ENCODE assay signal across 22 mouse cellular contexts in genomic region chr10:82892442-82893055, GRCm38 (mm10). TPM values are rescaled to one million over a fixed set of nuclear protein-coding genes. Genes with fewer than 3 reads are reported as not detected.
A peak's percentile ranks its signal among the peaks of the same experiment; 100 is the strongest.
DNase-seq lines count a peak whose midpoint lies in the region; ATAC-seq and TF ChIP-seq lines count a peak whose summit lies in the region.
"Had no signal": no experiment of that assay in that cellular context is flagged by ENCODE, and none has a peak within 500 bp of the region (broad histone marks: within the 10 kb centered on the region; RNA-seq: fewer than 3 reads in every experiment).

No protein-coding gene starts in this region.

- TF ChIP-seq CTCF in gastrocnemius, adult 2 months (IDR thresholded peaks at IDR 0.05): no peak
- no peak for TF ChIP-seq CTCF in spleen, adult 2 months (IDR thresholded peaks at IDR 0.05; ENCODE audit: extremely low read depth, insufficient read depth, insufficient read length, insufficient replicate concordance)
- TF ChIP-seq CTCF in MEL (IDR thresholded peaks at IDR 0.05 in 2 of 3, conservative IDR thresholded peaks at IDR 0.05 in 1 of 3; ENCODE audit: control insufficient read depth in 1 of 3, insufficient read depth in 1 of 3, low read depth in 2 of 3, low read length in 3 of 3, poor library complexity in 1 of 3, severe bottlenecking in 1 of 3): no peak

- no peaks in the 10 kb centered on the region for H3K27me3 ChIP-seq in spleen, adult 2 months (ENCODE audit: control insufficient read depth, insufficient read depth, low read length)
- H3K27me3 ChIP-seq in MEL (ENCODE audit: control insufficient read depth in 1 of 2, insufficient read depth in 2 of 2, low read length in 2 of 2): no peaks in the 10 kb centered on the region
- no peaks in the 10 kb centered on the region for H3K27me3 ChIP-seq in forebrain, embryonic 16.5 days (replicated peaks; ENCODE audit: control insufficient read depth, insufficient read depth, low read length)
- H3K27me3 ChIP-seq: hindbrain, embryonic 13.5 days; kidney, embryonic 15.5 days; lung, embryonic 15.5 days; midbrain, embryonic 12.5 days; neural tube, embryonic 13.5 days; stomach, embryonic 15.5 days had no signal

- H3K9me3 ChIP-seq in MEL (replicated peaks; ENCODE audit: insufficient read depth, low read length): no peaks in the 10 kb centered on the region
- no peaks in the 10 kb centered on the region for H3K9me3 ChIP-seq in forebrain, embryonic 16.5 days (ENCODE audit: control insufficient read depth, low read length)
- H3K9me3 ChIP-seq: forebrain, embryonic 10.5 days; hindbrain, embryonic 13.5 days; kidney, embryonic 15.5 days; lung, embryonic 15.5 days; midbrain, embryonic 12.5 days; neural tube, embryonic 13.5 days; stomach, embryonic 15.5 days had no signal

- no peak for TF ChIP-seq EP300 in MEL (IDR thresholded peaks at IDR 0.05; ENCODE audit: low read depth in 1 of 2, low read length in 2 of 2)

- H3K4me3 ChIP-seq in gastrocnemius, adult 2 months: no peak overlapping the region
- H3K4me3 ChIP-seq in spleen, adult 2 months (ENCODE audit: extremely low read depth, insufficient read depth, insufficient read length): no peak overlapping the region
- H3K4me3 ChIP-seq in MEL (ENCODE audit: control insufficient read depth in 1 of 2, insufficient read depth in 1 of 2, low read depth in 2 of 2, low read length in 2 of 2): no peak overlapping the region
- no peak overlapping the region for H3K4me3 ChIP-seq in forebrain, embryonic 16.5 days (replicated peaks; ENCODE audit: low read length)
- H3K4me3 ChIP-seq: forebrain, embryonic 10.5 days; hindbrain, embryonic 13.5 days; kidney, embryonic 15.5 days; lung, embryonic 15.5 days; midbrain, embryonic 12.5 days; neural tube, embryonic 13.5 days; stomach, embryonic 15.5 days had no signal

- no peak for TF ChIP-seq RAD21 in MEL (IDR thresholded peaks at IDR 0.05; ENCODE audit: low read depth, low read length)

- H3K79me2 ChIP-seq in MEL (ENCODE audit: control insufficient read depth, insufficient read depth, low read length, poor library complexity): no peaks in the 10 kb centered on the region

- no peak overlapping the region for H3K9ac ChIP-seq in MEL (ENCODE audit: control insufficient read depth, low read depth, low read length, poor library complexity, severe bottlenecking)
- no peak overlapping the region for H3K9ac ChIP-seq in forebrain, embryonic 16.5 days (replicated peaks; ENCODE audit: low read depth, low read length)
- H3K9ac ChIP-seq: hindbrain, embryonic 13.5 days; kidney, embryonic 15.5 days; liver, embryonic 14.5 days; lung, embryonic 15.5 days; midbrain, embryonic 12.5 days; neural tube, embryonic 13.5 days; stomach, embryonic 15.5 days had no signal

- intact Hi-C loops in gastrocnemius, adult 2 months (cut with DNase I): no loop called here
- intact Hi-C loops in gastrocnemius, postnatal 14 days (cut with DNase I; ENCODE audit: low total_unique reads): no loop called here

- WGBS in spleen, adult 2 months: 65% methylated on average over 9 of the region's 9 CpGs
- WGBS in forebrain, embryonic 16.5 days: 93% methylated on average over 9 of the region's 9 CpGs

- 0 out of 2 replicates have a peak, but pooled peaks have one; percentile 4 for ATAC-seq in neutrophil, adult 5-6 weeks (ENCODE audit: extremely low read depth, insufficient number of reproducible peaks, low FRiP score, poor library complexity, severe bottlenecking)
- no peak for ATAC-seq in forebrain, embryonic 16.5 days
- ATAC-seq: intestine, embryonic 16.5 days had no signal

- peaks cover 6% of the 10 kb centered on the region for H3K36me3 ChIP-seq in spleen, adult 2 months (ENCODE audit: control insufficient read depth, insufficient read depth, low read length)
- H3K36me3 ChIP-seq in MEL (ENCODE audit: control insufficient read depth in 1 of 2, insufficient read depth in 2 of 2, low read length in 2 of 2): peaks cover 21 to 25% of the 10 kb centered on the region in 2 experiments
- H3K36me3 ChIP-seq in forebrain, embryonic 16.5 days (ENCODE audit: control insufficient read depth, insufficient read depth): peaks cover 33% of the 10 kb centered on the region

- no peak for TF ChIP-seq POLR2A in spleen, adult 2 months (IDR thresholded peaks at IDR 0.05; ENCODE audit: low read depth, low read length)
- no peak for TF ChIP-seq POLR2A in MEL (IDR thresholded peaks at IDR 0.05; ENCODE audit: control insufficient read depth in 1 of 2, insufficient read depth in 1 of 2, low read depth in 1 of 2, low read length in 2 of 2, poor library complexity in 1 of 2)

- no peak overlapping the region for H3K4me2 ChIP-seq in forebrain, embryonic 16.5 days (ENCODE audit: low read length)
- H3K4me2 ChIP-seq: hindbrain, embryonic 13.5 days; kidney, embryonic 15.5 days; lung, embryonic 15.5 days; midbrain, embryonic 12.5 days; neural tube, embryonic 13.5 days; stomach, embryonic 15.5 days had no signal

- no peak for DNase-seq in gastrocnemius, adult 2 months
- no peak for DNase-seq in gastrocnemius, postnatal 14 days
- DNase-seq in spleen, adult 2 months (ENCODE audit: low read depth in 1 of 2, low spot score in 2 of 2): peak in 1 of 2 experiments; percentile 24
- no peak for DNase-seq in spleen, postnatal 10 days (ENCODE audit: low spot score in 2 of 2)
- no peak for DNase-seq in MEL (ENCODE audit: low read depth, low spot score)
- DNase-seq in frontal cortex, postnatal 36 days (ENCODE audit: low spot score in 2 of 2): no peak
- DNase-seq: adrenal gland, adult 8-10 months; cerebellum, postnatal 14 days; gastrocnemius, postnatal 25 days; thymus, adult 18-20 months had no signal

- peak overlapping the region; percentile 46 for H3K27ac ChIP-seq in gastrocnemius, adult 2 months
- peak overlapping the region; percentile 55 for H3K27ac ChIP-seq in spleen, adult 2 months (ENCODE audit: insufficient read depth, low read length)
- no peak overlapping the region for H3K27ac ChIP-seq in MEL (ENCODE audit: control insufficient read depth, low read depth, low read length)
- H3K27ac ChIP-seq in forebrain, embryonic 16.5 days (ENCODE audit: low read length): no peak overlapping the region
- H3K27ac ChIP-seq: forebrain, embryonic 10.5 days; kidney, embryonic 15.5 days; liver, embryonic 14.5 days; lung, embryonic 15.5 days; macrophage; midbrain, embryonic 12.5 days; neural tube, embryonic 13.5 days had no signal

- peaks cover 42% of the 10 kb centered on the region for H3K4me1 ChIP-seq in spleen, adult 2 months (ENCODE audit: control insufficient read depth, insufficient read depth, insufficient read length)
- H3K4me1 ChIP-seq in MEL (ENCODE audit: control insufficient read depth in 1 of 2, insufficient read depth in 2 of 2, low read length in 2 of 2): peaks cover 0 to 11% of the 10 kb centered on the region in 2 experiments; a peak in 2 of 4 replicates
- peaks cover 16% of the 10 kb centered on the region for H3K4me1 ChIP-seq in forebrain, embryonic 16.5 days (replicated peaks; ENCODE audit: control insufficient read depth, insufficient read depth, low read length)
- H3K4me1 ChIP-seq: stomach, embryonic 15.5 days had no signal

TF ChIP-seq in MEL, 35 proteins besides CTCF, POLR2A, EP300 and RAD21:
- TF ChIP-seq MAFK (IDR thresholded peaks at IDR 0.05; ENCODE audit: borderline replicate concordance, low read depth, low read length): no peak
- TF ChIP-seq ZKSCAN1 (IDR thresholded peaks at IDR 0.05; ENCODE audit: low read depth, low read length): peak; percentile 95

RNA-seq across cellular contexts. Expression of gene Eid3, which starts 26.1 kb away (rescaled TPM):
- 1 to 10 TPM in 1 of 2 experiments, under 1 TPM in 1; 0.59 to 2.5 TPM for total RNA-seq in gastrocnemius, adult 2 months (2021)
- total RNA-seq in gastrocnemius, postnatal 14 days (2021): under 1 TPM; 0.41 to 0.86 TPM
- 0.34 TPM in 1 of 2 replicates, not detected in the other for polyA plus RNA-seq in spleen, adult 2 months (2012; rRNA removed)
- total RNA-seq in MEL (2012; rRNA removed): 1.2 and 1.3 TPM in 2 replicates
- polyA plus RNA-seq in MEL (2012; ENCODE audit: insufficient read depth in 1 of 2, insufficient read length in 2 of 2, low read depth in 1 of 2, low replicate concordance in 2 of 2, missing spikeins in 1 of 2): 1 to 10 TPM in 1 of 2 experiments, not detected in 1; 1.2 TPM
- total RNA-seq in neutrophil, adult 5-6 weeks (2017): 9.2 and 11.4 TPM in 2 replicates
- 0.37 TPM in 2 replicates for polyA plus RNA-seq in forebrain, embryonic 16.5 days (2015; fragmentation: Nextera tagmentation; extraction: Ambion mirVana)

RNA-seq across cellular contexts. Expression of gene Txnrd1, which starts 58.8 kb away (rescaled TPM):
- total RNA-seq in gastrocnemius, adult 2 months (2021): 10 to 100 TPM; 58.2 to 76.0 TPM
- total RNA-seq in gastrocnemius, postnatal 14 days (2021): 10 to 100 TPM; 27.5 to 30.4 TPM
- polyA plus RNA-seq in spleen, adult 2 months (2012; rRNA removed): 14.8 and 18.7 TPM in 2 replicates
- 91.6 and 102 TPM in 2 replicates for total RNA-seq in MEL (2012; rRNA removed)
- polyA plus RNA-seq in MEL (2012; ENCODE audit: insufficient read depth in 1 of 2, insufficient read length in 2 of 2, low read depth in 1 of 2, low replicate concordance in 2 of 2, missing spikeins in 1 of 2): 100 to 1,000 TPM in 1 of 2 experiments, not detected in 1; 127 TPM
- 35.6 and 42.0 TPM in 2 replicates for total RNA-seq in neutrophil, adult 5-6 weeks (2017)
- 157 and 179 TPM in 2 replicates for polyA plus RNA-seq in forebrain, embryonic 16.5 days (2015; fragmentation: Nextera tagmentation; extraction: Ambion mirVana)

Comparison
In these comparisons a context has a peak if more than half of its experiments do, and no peak if none do; other contexts are left out.
1. H3K27ac ChIP-seq: peak in gastrocnemius, adult 2 months (single experiment) and spleen, adult 2 months (single experiment); none in MEL (single experiment) and forebrain, embryonic 16.5 days (single experiment).